In genomic region chr1:163359521-163359920, GRCm38 (mm10) we compare ENCODE assay signal across 13 mouse cellular contexts.
"Had no signal": no experiment of that assay in that cellular context is flagged by ENCODE, and none has a peak within 500 bp of the region (broad histone marks: within the 10 kb centered on the region; RNA-seq: fewer than 3 reads in every experiment).

No protein-coding gene starts in this region.

- H3K27me3 ChIP-seq: liver, embryonic 13.5 days; midbrain, embryonic 13.5 days had no signal

- H3K9ac ChIP-seq: liver, embryonic 13.5 days; liver, postnatal 0 days; midbrain, embryonic 13.5 days had no signal

- H3K36me3 ChIP-seq: liver, embryonic 13.5 days; midbrain, embryonic 13.5 days had no signal

- H3K27ac ChIP-seq: kidney, postnatal 0 days; liver, embryonic 13.5 days; midbrain, embryonic 13.5 days; stomach, postnatal 0 days had no signal

- DNase-seq: kidney, adult 11 months; kidney, adult 9 months; kidney, postnatal 36 days; layer of hippocampus, adult 9-11 months; layer of hippocampus, postnatal 36 days; liver; liver, embryonic 13.5 days; liver, postnatal 0 days; thymus, adult 18-20 months; thymus, postnatal 14 days had no signal

- H3K4me2 ChIP-seq: liver, embryonic 13.5 days; midbrain, embryonic 13.5 days had no signal

- H3K4me1 ChIP-seq: liver, embryonic 13.5 days; midbrain, embryonic 13.5 days had no signal

- H3K4me3 ChIP-seq: liver, embryonic 13.5 days; midbrain, embryonic 13.5 days had no signal

- H3K9me3 ChIP-seq: liver, embryonic 13.5 days; midbrain, embryonic 13.5 days had no signal

- ATAC-seq: liver, postnatal 0 days; midbrain, embryonic 13.5 days had no signal
